Mouse (Mus musculus) testis, adult 2 months (tissue): ENCODE measurements around the gene Rap1gap2.

Source experiments
- CTCF ChIP-seq: fragments of 200-500 bp; IDR thresholded peaks from 2 replicates; pipeline ENCODE4 v1.5.1; 2012; ENCODE audit warnings: low read depth, mild to moderate bottlenecking, inconsistent platforms, low read length, moderate library complexity; ENCODE audit not compliant: control insufficient read depth, insufficient read depth, insufficient replicate concordance
- POLR2A ChIP-seq: fragments of 200-500 bp; IDR thresholded peaks from 2 replicates; pipeline ENCODE4 v1.6.1; 2012; ENCODE audit warnings: low read depth, mild to moderate bottlenecking, inconsistent platforms, low read length, moderate library complexity; ENCODE audit not compliant: control insufficient read depth

DNA sequence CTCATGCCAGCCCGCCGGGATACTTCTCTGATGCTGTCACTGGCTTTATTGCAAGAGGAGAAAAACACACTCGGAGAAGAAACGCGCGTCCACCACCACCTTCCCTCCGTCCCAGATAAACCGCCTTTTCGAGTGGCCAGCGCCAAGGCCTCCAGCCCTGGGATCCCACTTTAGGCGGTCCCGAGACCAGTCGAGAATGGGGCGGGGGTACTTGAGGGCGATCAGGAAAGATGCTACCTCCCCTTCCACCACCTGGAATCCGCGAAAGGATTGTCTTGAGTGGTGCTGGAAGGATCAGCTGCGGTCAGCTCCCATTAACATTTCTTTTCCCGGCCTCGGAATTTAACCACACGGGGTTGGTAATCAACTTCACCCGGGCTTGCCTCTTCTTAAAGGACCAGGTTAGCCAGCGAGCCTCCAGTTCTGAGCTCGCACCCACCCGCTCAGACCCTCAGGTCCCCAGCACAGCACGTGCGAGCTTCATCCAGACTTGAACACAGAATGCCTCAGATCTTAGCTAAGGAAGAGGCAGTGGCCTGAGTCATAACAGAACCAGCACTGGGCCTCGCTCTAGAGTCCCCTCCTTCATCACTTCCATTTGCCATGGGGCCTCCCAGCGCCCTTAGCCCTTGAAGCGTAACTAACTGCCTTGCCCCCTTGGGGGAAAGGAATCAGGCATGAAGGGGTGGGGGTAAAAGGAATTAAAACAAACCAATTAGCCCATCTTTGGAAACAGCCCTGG, 87.3 kb downstream of the Rap1gap2 start:
- TF ChIP-seq CTCF (no peak), POLR2A (no peak)
